In genomic region chr3:104306961-104307360, GRCm38 (mm10) we compare ENCODE assay signal across 20 mouse cellular contexts.
DNase-seq lines count a peak whose midpoint lies in the region.
"Had no signal": no experiment of that assay in that cellular context is flagged by ENCODE, and none has a peak within 500 bp of the region (broad histone marks: within the 10 kb centered on the region; RNA-seq: fewer than 3 reads in every experiment).

No protein-coding gene starts in this region.

- DNase-seq in heart, embryonic 10.5 days (ENCODE audit: low spot score), result peak; percentile 67
- DNase-seq in heart, postnatal 36 days, result no peak
- DNase-seq in thymus, postnatal 0 days (ENCODE audit: low spot score), result peak; percentile 35
- no peak for DNase-seq in thymus, postnatal 10 days (ENCODE audit: low spot score in 2 of 2)
- peak; percentile 16 for DNase-seq in thymus, postnatal 4 days
- no peak for DNase-seq in thymus, adult 18-20 months
- DNase-seq in adipocyte (ENCODE audit: low spot score), result no peak
- DNase-seq: adrenal gland, adult 8-10 months; adrenal gland, postnatal 25 days; B cell, adult 2 months; cerebellum, adult 11-12 months; cerebellum, adult 8-10 months; cerebellum, postnatal 10 days; cerebellum, postnatal 36 days; gastrocnemius, postnatal 25 days; heart, adult 18-20 months; heart, postnatal 14 days had no signal

- no peak overlapping the region for H3K4me3 ChIP-seq in heart, embryonic 10.5 days
- H3K4me3 ChIP-seq: heart, embryonic 13.5 days; hindbrain, embryonic 12.5 days; hindbrain, embryonic 15.5 days had no signal

- H3K36me3 ChIP-seq in heart, embryonic 10.5 days, result no peaks in the 10 kb centered on the region
- H3K36me3 ChIP-seq: heart, embryonic 13.5 days; hindbrain, embryonic 12.5 days; hindbrain, embryonic 15.5 days had no signal

- H3K27me3 ChIP-seq in heart, embryonic 10.5 days (ENCODE audit: insufficient read depth, poor library complexity, severe bottlenecking), result no peaks in the 10 kb centered on the region
- H3K27me3 ChIP-seq: heart, embryonic 13.5 days; hindbrain, embryonic 12.5 days; hindbrain, embryonic 15.5 days had no signal

- peaks cover 29% of the 10 kb centered on the region for H3K4me1 ChIP-seq in heart, embryonic 10.5 days
- H3K4me1 ChIP-seq: hindbrain, embryonic 12.5 days; hindbrain, embryonic 15.5 days had no signal

- 81% methylated on average over 1 of the region's 1 CpGs for WGBS in heart, embryonic 10.5 days

- H3K27ac ChIP-seq in heart, embryonic 10.5 days, result peak overlapping the region; percentile 36; the same call in 1 of the 2 replicates
- H3K27ac ChIP-seq: heart, embryonic 13.5 days; hindbrain, embryonic 12.5 days; hindbrain, embryonic 15.5 days had no signal

- H3K9me3 ChIP-seq in heart, embryonic 10.5 days, result no peaks in the 10 kb centered on the region
- H3K9me3 ChIP-seq: heart, embryonic 13.5 days; hindbrain, embryonic 12.5 days; hindbrain, embryonic 15.5 days had no signal

- intact Hi-C loops in heart, postnatal 36 days (cut with DNase I), result no loop called here

Comparison
In these comparisons a context has a peak if more than half of its experiments do, and no peak if none do; other contexts are left out.
1. DNase-seq: peak in heart, embryonic 10.5 days (single experiment), thymus, postnatal 0 days (single experiment) and thymus, postnatal 4 days (single experiment); none in heart, postnatal 36 days (0 of 2), thymus, postnatal 10 days (0 of 2), thymus, adult 18-20 months (0 of 2) and adipocyte (single experiment).